Mouse (Mus musculus): ENCODE data around the gene Eef1akmt2. TPM values are rescaled to one million over a fixed set of nuclear protein-coding genes. Genes with fewer than 3 reads are reported as not detected.

The Eef1akmt2 gene
- total and polyA plus RNA-seq, 3 experiments = 31.4 to 87.2 (median 35.9) TPM

DNA sequence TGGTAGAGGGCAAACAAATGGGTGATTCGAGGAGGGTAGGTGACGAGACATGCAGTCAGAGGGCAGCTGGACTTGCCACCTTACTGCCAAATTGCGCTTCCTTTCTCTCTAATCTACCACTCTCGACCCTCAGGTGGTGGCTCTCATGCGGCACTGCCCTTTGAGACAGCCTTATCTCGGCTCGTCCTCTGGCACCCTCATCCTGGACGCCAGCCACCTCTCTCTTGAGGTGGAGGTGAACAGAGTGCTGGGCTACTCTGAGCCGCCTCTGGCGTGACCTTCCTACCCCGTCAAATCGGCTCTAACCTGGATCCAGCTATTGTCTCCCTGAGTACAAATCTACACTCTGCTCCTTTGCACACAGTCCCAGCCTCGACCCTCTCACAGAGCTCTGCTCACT lies 73.8 kb downstream of the Eef1akmt2 start:
- Histone ChIP-seq H3K4me1 (ENCODE audit: control insufficient read depth in 1 of 2, insufficient read depth in 2 of 2) (peaks cover 4 to 51% of the 10 kb centered on the region in 2 experiments; a peak in 3 of 4 replicates), H3K79me2 (replicated peaks; ENCODE audit: control insufficient read depth, extremely low read depth, insufficient read depth, poor library complexity, severe bottlenecking) (peaks cover 11% of the 10 kb centered on the region; the same call in 1 of the 2 replicates), H3K36me3 (replicated peaks in 1 of 2; ENCODE audit: control insufficient read depth in 1 of 2, insufficient read depth in 1 of 2, low read length in 1 of 2) (peaks cover 56 to 90% of the 10 kb centered on the region in 2 experiments), H3K4me2 (ENCODE audit: insufficient read depth, low read depth, poor library complexity, severe bottlenecking) (no peak overlapping the region), H3K4me3 (replicated peaks in 1 of 3; ENCODE audit: low read depth in 2 of 3, low read length in 2 of 3, poor library complexity in 1 of 3) (no peak overlapping the region), H3K9me3 (replicated peaks; ENCODE audit: low read length) (no peaks in the 10 kb centered on the region), H3K27ac (ENCODE audit: insufficient read depth, low read depth) (no peak overlapping the region), H3K9ac (ENCODE audit: insufficient read depth, low read depth) (no peak overlapping the region), H3K27me3 (replicated peaks) (no peaks in the 10 kb centered on the region)
- no peak for TF ChIP-seq E2F4 (IDR thresholded peaks at IDR 0.05; ENCODE audit: insufficient replicate concordance, low read depth, low read length)
- TF ChIP-seq MEF2A (IDR thresholded peaks at IDR 0.05; ENCODE audit: borderline replicate concordance, low read depth, low read length) = no peak
- no peak for TF ChIP-seq ZMIZ1 (IDR thresholded peaks at IDR 0.05; ENCODE audit: low read depth, low read length)
- TF ChIP-seq TCF12 (IDR thresholded peaks at IDR 0.05; ENCODE audit: low read depth, low read length) = no peak
- TF ChIP-seq USF1 (IDR thresholded peaks at IDR 0.05; ENCODE audit: low read depth, low read length) = no peak
- no peak for TF ChIP-seq BHLHE40 (IDR thresholded peaks at IDR 0.05; ENCODE audit: low read depth, low read length)
- no peak for TF ChIP-seq MAZ (IDR thresholded peaks at IDR 0.05; ENCODE audit: low read depth, low read length)
- no peak for TF ChIP-seq MXI1 (IDR thresholded peaks at IDR 0.05; ENCODE audit: low read depth, low read length)
- no peak for TF ChIP-seq POLR2AphosphoS2 (IDR thresholded peaks at IDR 0.05; ENCODE audit: low read depth, low read length)
- dilution Hi-C loops (cut with MboI; ENCODE audit: extremely low pct_ligation_motif_present, extremely low pct_unique_long_range_greater_than_20kb, low sequenced_read_pairs) = no loop called here
- no peak for DNase-seq (ENCODE audit: extremely low read depth)
- in situ Hi-C loops (cut with MboI; ENCODE audit: low pct_ligation_motif_present, low pct_unique_long_range_greater_than_20kb, low sequenced_read_pairs) = no loop called here

DNA sequence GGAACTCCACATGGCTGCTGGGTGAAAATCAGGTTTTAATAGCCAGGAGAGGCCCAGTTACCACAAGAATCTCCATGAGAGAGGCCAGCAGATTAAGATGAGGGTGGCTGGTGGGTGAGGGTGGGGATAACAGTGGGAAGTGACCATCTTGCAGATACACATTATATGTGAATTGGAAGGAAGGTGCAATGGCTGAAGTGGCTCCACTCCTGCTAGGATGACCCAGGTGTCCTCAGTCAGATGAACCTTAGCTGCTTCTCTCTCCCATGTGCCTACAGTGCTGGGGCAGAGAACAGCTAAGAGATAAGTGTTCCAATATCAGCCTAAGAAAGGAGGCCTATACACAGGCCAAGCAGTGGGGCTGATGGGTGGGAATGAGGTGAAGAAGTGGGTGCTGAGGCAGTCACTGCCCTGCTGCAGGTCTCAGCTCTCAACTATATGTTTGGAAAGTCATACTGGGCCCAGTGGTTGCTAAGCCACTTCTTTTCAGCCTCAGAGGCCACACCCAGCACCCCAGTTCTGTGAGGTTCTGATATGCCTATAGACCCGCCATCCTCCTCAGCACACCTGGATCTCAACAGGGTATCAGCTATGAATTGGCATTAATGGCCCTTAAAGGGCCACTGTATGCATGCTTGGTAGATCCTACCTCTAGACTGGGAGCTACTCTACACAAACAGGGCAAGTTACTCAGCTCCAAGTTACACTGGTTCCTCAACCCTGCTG lies 74.6 kb downstream of the Eef1akmt2 start:
- Histone ChIP-seq H3K4me1 (ENCODE audit: control insufficient read depth in 1 of 2, insufficient read depth in 2 of 2) (peaks cover 4 to 51% of the 10 kb centered on the region in 2 experiments), H3K4me3 (replicated peaks in 1 of 3; ENCODE audit: low read depth in 2 of 3, low read length in 2 of 3, poor library complexity in 1 of 3) (no peak overlapping the region), H3K27me3 (replicated peaks) (no peaks in the 10 kb centered on the region), H3K36me3 (replicated peaks in 1 of 2; ENCODE audit: control insufficient read depth in 1 of 2, insufficient read depth in 1 of 2, low read length in 1 of 2) (peaks cover 60 to 93% of the 10 kb centered on the region in 2 experiments), H3K4me2 (ENCODE audit: insufficient read depth, low read depth, poor library complexity, severe bottlenecking) (no peak overlapping the region), H3K9me3 (replicated peaks; ENCODE audit: low read length) (no peaks in the 10 kb centered on the region), H3K9ac (ENCODE audit: insufficient read depth, low read depth) (no peak overlapping the region), H3K79me2 (replicated peaks; ENCODE audit: control insufficient read depth, extremely low read depth, insufficient read depth, poor library complexity, severe bottlenecking) (peaks cover 11% of the 10 kb centered on the region; the same call in 1 of the 2 replicates), H3K27ac (ENCODE audit: insufficient read depth, low read depth) (no peak overlapping the region)
- TF ChIP-seq E2F4 (IDR thresholded peaks at IDR 0.05; ENCODE audit: insufficient replicate concordance, low read depth, low read length) (no peak), JUN (IDR thresholded peaks at IDR 0.05; ENCODE audit: insufficient read depth, low read depth, low read length) (no peak), CHD1 (IDR thresholded peaks at IDR 0.05; ENCODE audit: low read depth, low read length) (no peak), ZKSCAN1 (IDR thresholded peaks at IDR 0.05; ENCODE audit: borderline replicate concordance, low read depth, low read length) (no peak), RCOR1 (conservative IDR thresholded peaks at IDR 0.05; ENCODE audit: low read depth, low read length) (no peak)
- in situ Hi-C loops (cut with MboI; ENCODE audit: low pct_ligation_motif_present, low pct_unique_long_range_greater_than_20kb, low sequenced_read_pairs) (no loop called here), dilution Hi-C loops (cut with MboI; ENCODE audit: extremely low pct_ligation_motif_present, extremely low pct_unique_long_range_greater_than_20kb, low sequenced_read_pairs) (no loop called here)
- no peak for DNase-seq (ENCODE audit: extremely low read depth)

Other genes starting within 250 kb of the Eef1akmt2 start
- gene Lhpp, start 242.0 kb downstream of the Eef1akmt2 start, total RNA-seq (2012; rRNA removed) = 7.8 and 9.2 TPM in 2 replicates
- gene Lhpp, start 242.0 kb downstream of the Eef1akmt2 start, total RNA-seq (2014; rRNA removed) = 13.8 and 14.6 TPM in 2 replicates
- 15.4 and 16.5 TPM in 2 replicates for gene Lhpp, start 242.0 kb downstream of the Eef1akmt2 start, polyA plus RNA-seq (2012; ENCODE audit: insufficient read length, low read depth)
- 21.8 and 22.1 TPM in 2 replicates for gene Fam53b, start 38.8 kb downstream of the Eef1akmt2 start, total RNA-seq (2012; rRNA removed)
- gene Fam53b, start 38.8 kb downstream of the Eef1akmt2 start, total RNA-seq (2014; rRNA removed) = 14.4 and 15.6 TPM in 2 replicates
- 25.0 and 30.9 TPM in 2 replicates for gene Fam53b, start 38.8 kb downstream of the Eef1akmt2 start, polyA plus RNA-seq (2012; ENCODE audit: insufficient read length, low read depth)
- gene Abraxas2, start 6.6 kb upstream of the Eef1akmt2 start, total RNA-seq (2012; rRNA removed) = 20.5 and 21.3 TPM in 2 replicates
- gene Abraxas2, start 6.6 kb upstream of the Eef1akmt2 start, total RNA-seq (2014; rRNA removed) = 26.7 and 28.4 TPM in 2 replicates
- gene Abraxas2, start 6.6 kb upstream of the Eef1akmt2 start, polyA plus RNA-seq (2012; ENCODE audit: insufficient read length, low read depth) = 20.1 and 20.3 TPM in 2 replicates
- 10.8 and 11.3 TPM in 2 replicates for gene Zranb1, start 78.5 kb upstream of the Eef1akmt2 start, total RNA-seq (2012; rRNA removed)
- 17.6 and 22.0 TPM in 2 replicates for gene Zranb1, start 78.5 kb upstream of the Eef1akmt2 start, total RNA-seq (2014; rRNA removed)
- gene Zranb1, start 78.5 kb upstream of the Eef1akmt2 start, polyA plus RNA-seq (2012; ENCODE audit: insufficient read length, low read depth) = 11.6 and 11.7 TPM in 2 replicates